Mouse (Mus musculus) liver, postnatal 0 days (tissue): Measurements from ENCODE around the gene Phactr2.

Experiments
- CTCF ChIP-seq: sonication (generic); IDR thresholded peaks from 2 replicates; pipeline ENCODE4 v1.5.1; 2016; ENCODE audit warnings: antibody characterized with exemption, low read depth
- EP300 ChIP-seq: IDR thresholded peaks from 2 replicates; pipeline ENCODE4 v1.6.1; 2016; ENCODE audit warnings: antibody characterized with exemption, low read depth, mild to moderate bottlenecking

DNA sequence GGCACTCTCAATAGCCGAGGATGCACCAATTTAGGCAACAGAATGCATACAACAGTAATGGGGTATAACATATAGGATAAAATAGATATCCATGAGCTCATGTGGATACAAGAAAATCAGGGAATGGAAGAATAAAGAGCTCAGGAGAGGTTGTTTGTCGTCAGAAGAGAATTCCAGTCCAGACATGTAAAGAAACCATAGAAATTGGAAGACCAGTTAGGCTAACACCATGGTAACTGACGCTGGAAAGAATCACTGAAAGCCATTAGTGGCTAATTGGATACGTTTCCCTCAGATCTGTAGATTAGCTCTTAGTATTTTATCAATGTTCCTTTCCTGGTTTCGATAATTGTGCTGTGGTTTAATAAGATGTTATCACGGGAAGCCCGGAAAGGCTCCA, 41.2 kb downstream of the Phactr2 start:
- no peak for TF ChIP-seq CTCF
- no peak for TF ChIP-seq EP300
